Mouse (Mus musculus) cerebellum, adult 11 months (tissue): ENCODE results near the gene Dock4.

ENCODE experiments used
- DNase-seq: peaks from one replicate; pipeline ENCODE4 v3.0.0; 2022

Dock4 gene

DNA sequence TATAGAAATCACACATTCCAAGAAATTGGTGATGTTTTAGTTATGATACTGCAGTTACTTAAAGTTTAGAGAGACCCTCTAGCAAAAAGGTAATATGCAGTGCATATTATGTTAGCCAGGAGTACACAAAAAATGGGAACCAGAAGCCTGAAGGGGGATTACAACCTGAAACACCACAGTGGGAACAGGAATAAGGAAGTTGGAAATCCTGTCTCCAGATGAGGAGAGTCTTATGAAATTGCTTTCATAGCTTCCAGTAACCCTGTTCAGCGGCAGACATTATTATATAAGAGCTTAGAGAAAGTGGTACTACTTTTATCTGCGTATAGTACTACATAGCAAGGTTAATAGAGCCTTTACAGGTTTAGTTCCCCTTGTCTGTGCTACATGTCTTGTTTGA is 210.1 kb downstream of the Dock4 start:
- no peak for DNase-seq

DNA sequence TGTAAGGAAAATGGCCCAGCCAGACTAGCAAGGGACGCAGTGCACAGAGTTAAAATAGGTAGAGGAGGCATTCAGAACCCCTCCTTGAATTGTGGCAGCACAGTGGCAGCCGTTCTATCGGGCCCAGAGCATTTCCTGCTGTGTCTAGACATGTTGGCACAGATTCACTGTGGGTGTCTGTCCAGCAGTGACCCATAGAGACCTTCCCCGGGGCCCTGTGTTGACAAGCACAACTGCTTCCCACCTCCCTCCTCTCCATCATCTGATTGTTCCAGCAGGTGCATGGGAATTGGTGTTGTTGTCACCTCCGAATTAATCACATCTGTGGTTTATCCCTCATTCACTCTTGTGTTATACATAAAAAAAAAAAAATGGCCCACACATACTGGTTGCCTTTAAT is 210.7 kb downstream of the Dock4 start:
- DNase-seq: no peak

DNA sequence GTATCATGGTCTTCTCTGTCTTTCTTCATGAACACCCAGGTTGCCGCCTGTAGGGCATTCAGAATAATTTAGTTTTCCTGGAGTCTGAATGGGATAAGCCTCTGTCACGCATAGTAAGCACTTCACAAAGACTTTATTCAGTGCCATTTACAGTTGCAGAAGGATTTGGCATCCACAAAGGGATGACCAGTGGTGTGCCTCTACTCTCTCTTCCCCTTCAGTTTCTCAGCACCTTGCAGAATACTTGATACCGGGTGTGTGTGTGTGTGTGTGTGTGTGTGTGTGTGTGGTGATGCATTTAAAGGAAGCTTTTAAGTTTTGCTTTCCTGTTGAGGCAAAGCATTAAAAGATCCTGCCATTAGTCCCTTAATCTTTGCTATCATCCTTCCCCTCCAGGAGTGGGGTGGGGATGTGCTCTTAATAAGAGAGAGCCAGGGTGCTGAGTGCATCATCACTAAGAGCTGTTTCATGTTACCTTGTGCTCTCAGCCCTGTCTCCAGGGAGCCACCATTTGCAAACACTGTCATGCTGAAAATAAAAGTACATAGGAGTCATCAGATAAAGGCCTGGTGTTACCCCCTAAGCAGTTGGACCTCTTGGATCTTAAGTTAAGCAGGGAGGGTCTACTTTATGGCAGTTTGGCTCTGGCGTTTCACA is 211.6 kb downstream of the Dock4 start:
- no peak for DNase-seq

DNA sequence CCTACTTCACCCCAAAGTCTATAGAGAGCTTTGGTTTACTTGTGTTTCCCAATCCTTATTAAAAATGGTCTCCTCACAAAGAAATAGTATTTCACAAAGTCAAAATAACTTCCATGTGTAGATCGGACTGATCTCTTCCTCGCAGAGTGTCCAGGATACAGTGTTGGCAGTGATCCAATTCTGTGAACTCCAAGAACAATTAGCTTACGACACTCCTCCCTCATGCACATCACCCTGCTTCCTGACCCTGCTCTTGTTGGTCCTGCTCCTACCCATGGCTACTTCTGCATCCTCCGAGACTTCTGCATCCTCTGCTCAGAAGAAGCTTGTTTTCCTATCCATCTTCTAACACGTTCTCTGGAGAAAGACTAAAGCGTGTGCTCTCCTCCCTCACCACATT is 213.9 kb downstream of the Dock4 start:
- DNase-seq: no peak

DNA sequence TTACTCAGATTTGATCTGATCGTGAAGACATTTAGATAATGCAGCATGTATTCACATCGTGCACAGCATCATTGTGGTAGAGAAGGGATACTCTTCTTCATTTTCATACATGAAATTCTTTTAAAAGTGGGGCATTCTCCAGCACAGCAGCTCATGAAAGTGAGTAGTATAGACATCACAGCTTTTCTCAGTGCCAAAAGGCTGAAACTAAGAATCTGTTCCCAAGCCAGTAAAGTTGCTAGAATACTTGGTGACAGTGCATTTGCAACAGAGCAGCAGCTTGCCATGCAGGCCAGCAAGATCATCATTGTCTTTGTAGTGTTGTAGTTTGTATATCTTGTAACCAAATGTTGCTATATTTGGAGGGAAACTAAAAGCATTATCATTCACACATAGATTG is 223.7 kb downstream of the Dock4 start:
- DNase-seq: no peak

GRCm38 (mm10) chr12:40670766-40671165 is 225.0 kb downstream of the Dock4 start:
- no peak for DNase-seq

DNA sequence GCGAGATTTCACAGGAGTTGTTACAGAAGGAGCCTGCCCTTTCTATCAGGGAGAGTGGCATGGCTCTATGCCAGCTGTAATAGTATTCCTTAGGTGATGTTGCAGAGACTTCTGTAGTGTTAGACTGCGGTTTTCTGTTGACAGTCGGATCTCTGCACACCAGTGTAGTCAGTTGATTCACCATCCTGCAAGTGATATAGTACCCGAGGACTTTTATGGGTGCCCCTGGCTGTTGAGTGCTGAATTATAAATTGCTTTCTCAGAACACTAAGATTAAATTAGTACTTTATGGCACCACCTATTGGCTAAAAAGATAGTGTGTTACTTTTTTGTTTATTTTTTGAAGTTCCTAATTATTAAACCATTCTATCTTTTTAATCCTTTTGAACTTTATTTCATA is 234.0 kb downstream of the Dock4 start:
- no peak for DNase-seq

GRCm38 (mm10) chr12:40680551-40680950 is 234.8 kb downstream of the Dock4 start:
- DNase-seq: no peak

GRCm38 (mm10) chr12:40691444-40691843 is 245.7 kb downstream of the Dock4 start:
- no peak for DNase-seq

GRCm38 (mm10) chr12:40694082-40694721 is 248.4 kb downstream of the Dock4 start:
- no peak for DNase-seq

- no peak for DNase-seq
These were observed 252.6 kb downstream of the Dock4 start for GRCm38 (mm10) chr12:40698330-40698729.

DNA sequence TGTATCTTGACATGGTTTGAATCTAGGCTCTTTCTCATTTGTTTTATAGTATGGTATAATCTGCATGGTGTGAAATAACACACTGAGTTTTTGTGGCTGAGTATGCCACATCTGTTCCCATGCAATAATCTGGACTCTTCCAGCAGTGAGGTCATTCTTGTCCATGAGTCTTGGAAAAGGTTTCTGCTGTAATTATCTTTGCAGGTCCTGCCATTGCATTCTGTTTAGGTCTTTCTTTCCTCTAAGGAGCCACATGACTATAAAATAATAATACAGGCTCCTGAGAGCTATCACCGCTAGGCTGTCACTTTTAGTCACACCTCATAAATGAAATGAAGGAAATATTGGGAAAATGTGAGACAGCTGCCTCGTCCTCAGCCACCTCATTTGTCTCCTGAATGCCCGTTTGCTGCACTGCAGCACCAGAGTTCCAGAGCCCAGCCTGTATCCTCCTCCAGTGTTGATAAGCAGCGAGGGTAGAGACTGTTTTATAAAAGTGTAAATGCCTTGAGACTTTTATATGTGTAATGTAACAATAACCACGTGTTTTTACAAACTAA is 256.6 kb downstream of the Dock4 start:
- no peak for DNase-seq

- no peak for DNase-seq
These were observed 258.5 kb downstream of the Dock4 start for GRCm38 (mm10) chr12:40704296-40704695.

DNA sequence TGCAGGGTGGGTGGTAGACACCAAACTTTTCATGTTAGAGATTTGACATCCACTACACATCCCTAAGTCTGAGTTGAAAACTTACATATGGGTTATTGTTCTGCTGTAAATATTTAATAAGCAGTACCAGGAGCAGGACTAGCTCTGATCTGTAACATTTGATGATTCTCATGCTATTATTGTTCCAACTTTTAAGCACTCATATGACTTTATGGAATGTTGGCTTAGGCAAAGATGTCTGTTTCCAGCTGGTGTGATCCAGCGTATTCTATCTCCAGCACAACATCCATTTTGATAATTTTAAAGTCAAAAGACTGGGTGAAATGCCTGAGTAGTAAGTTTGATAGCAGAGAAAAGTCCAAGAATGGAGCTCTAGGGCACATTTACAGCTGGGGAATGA is 261.4 kb downstream of the Dock4 start:
- no peak for DNase-seq

- no peak for DNase-seq
These were observed 263.3 kb downstream of the Dock4 start for GRCm38 (mm10) chr12:40709094-40709493.

DNA sequence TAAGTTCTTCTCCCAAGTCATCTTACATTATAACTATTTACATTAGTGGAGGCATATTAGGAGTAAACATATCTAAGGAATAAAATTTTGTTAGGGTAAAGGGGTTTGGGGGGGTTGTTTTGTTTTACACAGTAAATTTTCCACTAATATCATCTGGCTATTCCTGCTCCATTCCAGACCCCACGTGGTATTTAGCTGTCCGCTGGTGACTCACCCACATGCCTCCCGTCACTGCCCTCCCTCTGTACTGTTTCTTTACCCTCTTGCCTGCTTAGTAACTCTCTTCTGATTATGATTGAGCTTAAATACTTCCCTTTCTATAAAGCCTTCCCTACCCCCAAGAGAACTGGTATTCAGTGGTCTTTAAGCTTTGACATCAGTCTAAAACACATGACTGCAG is 266.5 kb downstream of the Dock4 start:
- no peak for DNase-seq

DNA sequence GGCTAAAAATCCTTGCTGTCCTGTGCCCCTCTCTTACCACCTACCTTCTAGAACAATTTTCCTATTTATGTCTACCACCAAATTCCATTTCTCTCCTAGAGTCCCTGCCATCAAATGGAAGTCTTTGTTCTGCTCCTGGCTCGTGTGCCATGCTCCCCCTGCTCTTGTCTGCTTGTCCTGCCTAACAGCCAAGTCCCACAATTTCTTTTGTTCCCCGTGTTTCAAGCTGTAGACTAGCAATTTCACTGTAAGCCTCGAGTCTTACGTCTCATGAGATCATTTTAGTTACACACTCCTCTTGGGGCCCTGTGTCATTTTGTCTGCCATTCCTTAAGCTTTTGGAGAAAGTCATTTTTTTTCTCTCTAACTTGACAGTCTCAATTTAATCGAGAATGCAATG is 268.5 kb downstream of the Dock4 start:
- DNase-seq: no peak

- DNase-seq: peak; percentile 64
These were observed 269.4 kb downstream of the Dock4 start for GRCm38 (mm10) chr12:40715174-40715573.

- DNase-seq: no peak
These were observed 282.6 kb downstream of the Dock4 start for GRCm38 (mm10) chr12:40728373-40728772.

- no peak for DNase-seq
These were observed 285.0 kb downstream of the Dock4 start for GRCm38 (mm10) chr12:40730756-40731155.

DNA sequence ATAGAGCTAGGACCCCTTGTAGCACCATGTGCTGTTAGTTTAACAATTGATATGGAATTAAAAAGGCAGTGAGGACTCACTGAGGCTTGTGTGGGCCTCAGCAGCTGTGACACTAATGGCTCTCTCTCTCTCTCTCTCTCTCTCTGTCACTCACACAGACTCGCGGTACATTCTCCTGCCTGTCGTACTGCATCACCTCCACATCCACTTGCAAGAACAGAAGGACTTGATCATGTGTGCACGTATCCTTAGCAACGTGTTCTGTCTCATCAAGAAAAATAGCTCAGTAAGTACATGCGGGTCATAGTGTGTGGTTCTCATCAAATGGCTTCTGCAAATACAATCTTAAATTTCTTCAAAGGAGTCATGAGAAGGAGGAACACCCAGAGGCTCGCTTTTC is 299.7 kb downstream of the Dock4 start:
- DNase-seq: no peak

DNA sequence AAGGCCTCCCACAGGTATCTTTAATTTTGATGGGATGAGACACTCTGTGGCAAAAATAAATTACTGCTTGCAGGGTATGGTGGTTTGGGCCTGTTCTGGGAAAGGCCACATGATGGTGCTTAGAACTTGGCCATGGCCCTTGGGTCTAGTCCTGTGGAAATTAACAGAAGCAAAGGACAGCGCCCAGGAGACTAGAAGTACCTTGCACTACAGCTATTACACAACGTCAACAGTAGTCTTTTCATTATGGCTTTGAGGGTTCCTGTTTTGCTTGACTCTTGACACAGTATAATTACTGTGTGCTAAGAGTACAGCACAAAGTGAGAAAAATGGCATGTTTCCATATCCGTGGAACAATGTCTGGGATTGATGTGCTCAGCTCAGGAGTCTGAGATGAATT is 300.3 kb downstream of the Dock4 start:
- DNase-seq: no peak

DNA sequence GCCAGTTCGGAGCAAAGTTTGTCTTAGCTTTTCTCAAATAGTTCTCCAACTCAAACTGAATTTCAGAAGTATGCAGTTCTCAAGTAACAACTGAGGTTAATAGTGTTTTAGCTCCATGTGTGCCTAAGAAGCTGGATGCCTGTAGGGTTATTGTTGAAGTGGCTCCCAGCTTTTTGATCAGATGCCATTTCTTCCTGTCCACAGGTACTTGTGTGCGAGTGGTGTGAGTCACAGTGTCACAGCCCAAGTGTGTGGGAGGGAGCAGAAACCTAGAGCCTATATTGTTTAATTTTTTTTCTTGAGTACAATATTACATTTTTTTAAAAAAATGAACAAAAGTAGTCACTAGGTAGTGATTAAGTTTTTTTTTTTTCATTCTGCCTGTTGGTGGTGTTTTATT is 313.5 kb downstream of the Dock4 start:
- DNase-seq: no peak

GRCm38 (mm10) chr12:40767258-40767816 is 321.6 kb downstream of the Dock4 start:
- DNase-seq: no peak
